Mouse (Mus musculus): Measurements from ENCODE around the gene 4930544G11Rik. TPM values are rescaled to one million over a fixed set of nuclear protein-coding genes. Genes with fewer than 3 reads are reported as not detected.

Gene 4930544G11Rik
- polyA plus RNA-seq, 1 experiment from 2014 or later, result not detected

GRCm38 (mm10) chr6:65935566-65936281 lies 16.7 kb upstream of the 4930544G11Rik start:
- ATAC-seq (ENCODE audit: insufficient read depth, low FRiP score, low TSS enrichment), result no peak
- no peak overlapping the region for H3K4me3 ChIP-seq (ENCODE audit: low read depth, low read length)
- H3K4me2 ChIP-seq (ENCODE audit: low read depth), result no peak overlapping the region
- no peaks in the 10 kb centered on the region for H3K4me1 ChIP-seq (ENCODE audit: control insufficient read depth, insufficient read depth, low read length)
- no peaks in the 10 kb centered on the region for H3K27me3 ChIP-seq (ENCODE audit: control insufficient read depth, insufficient read depth, low read length)
- no peak overlapping the region for H3K9ac ChIP-seq (ENCODE audit: low read length)
- H3K36me3 ChIP-seq (ENCODE audit: control insufficient read depth, insufficient read depth, low read length), result no peaks in the 10 kb centered on the region
- DNase-seq (ENCODE audit: low spot score), result no peak
- no peak overlapping the region for H3K27ac ChIP-seq (ENCODE audit: low read depth, low read length)
- no peaks in the 10 kb centered on the region for H3K9me3 ChIP-seq (ENCODE audit: control insufficient read depth, low read length)
- 94% methylated on average over 7 of the region's 7 CpGs for WGBS

DNA sequence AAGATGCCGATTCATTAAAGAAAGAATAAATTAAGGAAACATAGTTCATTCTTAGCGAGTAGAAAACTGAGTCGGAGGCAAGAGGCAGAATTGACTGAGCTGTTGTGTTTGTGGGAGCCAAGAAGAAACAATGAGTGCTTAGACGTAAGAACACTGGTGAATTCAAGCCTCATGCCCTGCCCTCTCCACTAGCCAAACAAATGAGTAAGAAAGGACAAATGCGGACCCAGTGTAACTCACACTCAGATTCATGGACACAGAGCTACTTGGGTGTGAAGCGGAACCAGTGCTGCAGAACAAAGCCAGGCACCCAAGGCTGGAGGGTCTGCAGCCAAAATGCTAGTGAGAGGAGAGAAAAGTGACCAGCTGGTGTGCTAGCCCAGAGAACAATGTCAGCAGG lies 1.9 kb upstream of the 4930544G11Rik start:
- Histone ChIP-seq H3K4me2 (ENCODE audit: low read depth) (no peak overlapping the region), H3K27me3 (ENCODE audit: control insufficient read depth, insufficient read depth, low read length) (no peaks in the 10 kb centered on the region), H3K4me1 (ENCODE audit: control insufficient read depth, insufficient read depth, low read length) (no peaks in the 10 kb centered on the region), H3K27ac (ENCODE audit: low read depth, low read length) (no peak overlapping the region), H3K4me3 (ENCODE audit: low read depth, low read length) (no peak overlapping the region), H3K36me3 (ENCODE audit: control insufficient read depth, insufficient read depth, low read length) (no peaks in the 10 kb centered on the region), H3K9ac (ENCODE audit: low read length) (no peak overlapping the region), H3K9me3 (ENCODE audit: control insufficient read depth, low read length) (no peaks in the 10 kb centered on the region)
- DNase-seq (ENCODE audit: low spot score) (no peak), ATAC-seq (ENCODE audit: insufficient read depth, low FRiP score, low TSS enrichment) (no peak)
- 76% methylated on average over 6 of the region's 6 CpGs for WGBS

- Histone ChIP-seq H3K27me3 (ENCODE audit: control insufficient read depth, insufficient read depth, low read length) (no peaks in the 10 kb centered on the region), H3K9me3 (ENCODE audit: control insufficient read depth, low read length) (no peaks in the 10 kb centered on the region), H3K4me2 (ENCODE audit: low read depth) (no peak overlapping the region), H3K36me3 (ENCODE audit: control insufficient read depth, insufficient read depth, low read length) (no peaks in the 10 kb centered on the region), H3K4me1 (ENCODE audit: control insufficient read depth, insufficient read depth, low read length) (peaks cover 6% of the 10 kb centered on the region; the same call in 1 of the 2 replicates), H3K9ac (ENCODE audit: low read length) (no peak overlapping the region), H3K4me3 (ENCODE audit: low read depth, low read length) (no peak overlapping the region), H3K27ac (ENCODE audit: low read depth, low read length) (no peak overlapping the region)
- ATAC-seq (ENCODE audit: insufficient read depth, low FRiP score, low TSS enrichment) (0 out of 2 replicates have a peak, but pooled peaks have one; percentile 36), DNase-seq (ENCODE audit: low spot score) (no peak)
- 74% methylated on average over 6 of the region's 6 CpGs for WGBS
Observed at GRCm38 (mm10) chr6:65969386-65970111, 17.1 kb downstream of the 4930544G11Rik start.

GRCm38 (mm10) chr6:65970410-65970809 lies 18.0 kb downstream of the 4930544G11Rik start:
- Histone ChIP-seq H3K9me3 (ENCODE audit: control insufficient read depth, low read length) (no peaks in the 10 kb centered on the region), H3K4me1 (ENCODE audit: control insufficient read depth, insufficient read depth, low read length) (peaks cover 6% of the 10 kb centered on the region; the same call in 1 of the 2 replicates), H3K4me2 (ENCODE audit: low read depth) (no peak overlapping the region), H3K4me3 (ENCODE audit: low read depth, low read length) (no peak overlapping the region), H3K27me3 (ENCODE audit: control insufficient read depth, insufficient read depth, low read length) (no peaks in the 10 kb centered on the region), H3K36me3 (ENCODE audit: control insufficient read depth, insufficient read depth, low read length) (no peaks in the 10 kb centered on the region), H3K9ac (ENCODE audit: low read length) (no peak overlapping the region), H3K27ac (ENCODE audit: low read depth, low read length) (no peak overlapping the region)
- DNase-seq (ENCODE audit: low spot score), result no peak
- ATAC-seq (ENCODE audit: insufficient read depth, low FRiP score, low TSS enrichment), result no peak
- WGBS, result 92% methylated on average over 9 of the region's 9 CpGs

GRCm38 (mm10) chr6:65992081-65992480 lies 39.7 kb downstream of the 4930544G11Rik start:
- no peaks in the 10 kb centered on the region for H3K27me3 ChIP-seq (ENCODE audit: control insufficient read depth, insufficient read depth, low read length)
- no peaks in the 10 kb centered on the region for H3K9me3 ChIP-seq (ENCODE audit: control insufficient read depth, low read length)
- H3K9ac ChIP-seq (ENCODE audit: low read length), result no peak overlapping the region
- no peaks in the 10 kb centered on the region for H3K4me1 ChIP-seq (ENCODE audit: control insufficient read depth, insufficient read depth, low read length)
- H3K27ac ChIP-seq (ENCODE audit: low read depth, low read length), result no peak overlapping the region
- no peak overlapping the region for H3K4me3 ChIP-seq (ENCODE audit: low read depth, low read length)
- 77% methylated on average over 3 of the region's 3 CpGs for WGBS
- H3K36me3 ChIP-seq (ENCODE audit: control insufficient read depth, insufficient read depth, low read length), result no peaks in the 10 kb centered on the region
- H3K4me2 ChIP-seq (ENCODE audit: low read depth), result no peak overlapping the region
- DNase-seq (ENCODE audit: low spot score) (no peak), ATAC-seq (ENCODE audit: insufficient read depth, low FRiP score, low TSS enrichment) (no peak)

DNA sequence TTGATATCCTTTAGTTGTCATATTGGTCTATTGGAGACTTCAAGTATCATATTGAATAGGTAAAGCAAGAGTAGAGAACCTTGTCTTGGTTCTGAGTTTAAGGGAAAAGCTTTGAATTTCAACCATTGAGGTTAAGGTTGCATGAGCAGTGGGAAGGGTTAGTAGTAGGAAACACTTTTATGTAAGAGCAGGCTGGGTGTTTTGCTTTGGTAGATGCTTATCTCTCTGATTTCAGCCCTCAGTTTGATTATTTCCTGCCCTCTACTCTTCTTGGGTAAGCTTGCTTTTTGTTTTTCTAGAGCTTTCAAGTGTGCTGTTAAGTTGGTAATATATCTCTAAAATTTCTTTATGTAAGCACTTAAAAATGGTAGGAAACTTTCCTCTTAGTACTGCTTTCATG lies 45.9 kb downstream of the 4930544G11Rik start:
- H3K27ac ChIP-seq (ENCODE audit: low read depth, low read length), result no peak overlapping the region
- no peaks in the 10 kb centered on the region for H3K27me3 ChIP-seq (ENCODE audit: control insufficient read depth, insufficient read depth, low read length)
- H3K4me3 ChIP-seq (ENCODE audit: low read depth, low read length), result no peak overlapping the region
- DNase-seq (ENCODE audit: low spot score) (no peak), ATAC-seq (ENCODE audit: insufficient read depth, low FRiP score, low TSS enrichment) (no peak)
- no peaks in the 10 kb centered on the region for H3K9me3 ChIP-seq (ENCODE audit: control insufficient read depth, low read length)
- no peaks in the 10 kb centered on the region for H3K4me1 ChIP-seq (ENCODE audit: control insufficient read depth, insufficient read depth, low read length)
- H3K4me2 ChIP-seq (ENCODE audit: low read depth), result no peak overlapping the region
- H3K9ac ChIP-seq (ENCODE audit: low read length), result no peak overlapping the region
- H3K36me3 ChIP-seq (ENCODE audit: control insufficient read depth, insufficient read depth, low read length), result no peaks in the 10 kb centered on the region

Other genes with a start within 250 kb of the 4930544G11Rik start
- 14.1 and 15.1 TPM in 2 replicates for gene Prdm5, start 173.6 kb upstream of the 4930544G11Rik start, polyA plus RNA-seq (2014; fragmentation: Nextera tagmentation; extraction: Ambion mirVana)